Mouse (Mus musculus) liver, embryonic 14.5 days (tissue): ENCODE measurements around the gene Farp2. TPM values are rescaled to one million over a fixed set of nuclear protein-coding genes. Genes with fewer than 3 reads are reported as not detected.
A peak's percentile ranks its signal among the peaks of the same experiment; 100 is the strongest.
"Not testable (repeated sequence)": the region's sequence is repeated elsewhere in the genome, so short reads cannot be mapped to it uniquely, and the experiment has no call there.

Experiments used
- ATAC-seq: fragments of 200-750 bp; cut with Nextera tagmentation; 2 replicates; pipeline ENCODE4 v1.8.0; 2017; ENCODE audit warnings: moderate number of reproducible peaks, mild to moderate bottlenecking, moderate library complexity; ENCODE audit not compliant: insufficient read depth
- DNase-seq, 3 experiments: peaks; one replicate each; pipeline ENCODE4 v3.0.0-alpha.2; 2012 to 2013; ENCODE audit warnings: low read depth in 3 of 3, low spot score in 3 of 3
- H3K27ac ChIP-seq: fragments of 300-500 bp; sonication (generic); 2 replicates; pipeline ENCODE4 v1.5.1; 2014; ENCODE audit warnings: moderate library complexity, mild to moderate bottlenecking, control low read depth, inconsistent platforms
- H3K27me3 ChIP-seq: fragments of 300-500 bp; sonication (generic); 2 replicates; pipeline ENCODE4 v1.6.1; 2014; ENCODE audit warnings: mild to moderate bottlenecking, low read length, moderate library complexity; ENCODE audit not compliant: control insufficient read depth, insufficient read depth
- H3K36me3 ChIP-seq: fragments of 300-500 bp; sonication (generic); replicated peaks from 2 replicates; pipeline ENCODE4 v1.6.1; 2014; ENCODE audit warnings: low read depth; ENCODE audit not compliant: control insufficient read depth, insufficient read depth
- H3K4me1 ChIP-seq, 2 experiments: fragments of 200-500 bp in 1 of 2; fragments of 300-500 bp in 1 of 2; sonication (generic) in 1 of 2; replicated peaks; 2 replicates each; pipeline ENCODE4 v1.6.1; 2012 to 2014; ENCODE audit warnings: antibody characterized with exemption in 1 of 2, inconsistent platforms in 1 of 2, low read length in 1 of 2; ENCODE audit not compliant: control insufficient read depth in 2 of 2, insufficient read depth in 2 of 2
- H3K4me2 ChIP-seq: fragments of 300-500 bp; sonication (generic); 2 replicates; pipeline ENCODE4 v1.6.1; 2014; ENCODE audit warnings: low read depth, mild to moderate bottlenecking, control low read depth, moderate library complexity
- H3K4me3 ChIP-seq, 2 experiments: fragments of 200-500 bp in 1 of 2; fragments of 300-500 bp in 1 of 2; sonication (generic) in 1 of 2; 2 replicates each; pipeline ENCODE4 v1.5.1; 2012 to 2014; ENCODE audit warnings: low read depth in 2 of 2, low read length in 2 of 2, mild to moderate bottlenecking in 2 of 2, control low read depth in 1 of 2, inconsistent platforms in 1 of 2, moderate library complexity in 1 of 2; ENCODE audit not compliant: insufficient read depth in 1 of 2
- H3K9ac ChIP-seq: fragments of 300-500 bp; sonication (generic); replicated peaks from 2 replicates; pipeline ENCODE4 v1.6.1; 2014; ENCODE audit warnings: mild to moderate bottlenecking, control low read depth, moderate library complexity
- H3K9me3 ChIP-seq: fragments of 300-500 bp; sonication (generic); 2 replicates; pipeline ENCODE4 v1.6.1; 2016; ENCODE audit warnings: low read length, mixed read lengths; ENCODE audit not compliant: control insufficient read depth
- CTCF ChIP-seq: IDR thresholded peaks from 2 replicates; pipeline ENCODE4 v1.5.1; 2016; ENCODE audit warnings: antibody characterized with exemption, low read depth, control low read depth
- EP300 ChIP-seq: IDR thresholded peaks from 2 replicates; pipeline ENCODE4 v1.6.1; 2016; ENCODE audit warnings: antibody characterized with exemption, low read depth
- WGBS: fragments of 180-500 bp; shearing (Covaris S2); extraction: QIAGEN DNeasy Blood & Tissue Kit; methylation state at CpG from one replicate; pipeline ENCODE4 v1.1.7; 2014; ENCODE audit not compliant: insufficient replicate concordance; 5-methylcytosine and 5-hydroxymethylcytosine counted together
- polyA plus RNA-seq, 2 experiments: library from polyadenylated mRNA; depleted of rRNA in 1 of 2; stranded (reverse) in 1 of 2; unstranded in 1 of 2; fragments of >200 nt; fragmentation: Nextera tagmentation in 1 of 2; extraction: Ambion mirVana in 1 of 2; gene quantifications; 2 replicates each; pipeline versions ENCODE4 v1.2.1 to v1.2.3; 2012 to 2014

The Farp2 gene
- polyA plus RNA-seq, 2 experiments = 0.61 to 1.2 TPM

DNA sequence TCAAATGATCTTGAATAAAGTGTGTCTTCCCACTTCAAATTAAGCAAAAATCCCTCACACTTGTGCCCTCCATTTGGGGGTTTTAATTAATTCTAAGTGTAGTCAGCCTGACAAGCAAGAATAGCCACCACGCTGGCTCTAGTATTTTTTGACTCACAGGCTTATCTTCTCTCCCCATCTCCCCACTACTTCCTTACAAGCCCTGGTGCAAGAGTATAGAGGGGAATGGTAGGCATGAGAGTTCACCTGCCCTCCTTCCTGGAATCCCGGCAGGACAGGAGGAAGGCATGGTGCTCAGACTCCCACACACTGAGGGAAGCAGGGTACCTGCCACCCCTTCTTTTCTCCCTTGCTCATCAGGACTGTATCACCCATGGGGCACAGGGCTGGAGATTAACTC is 142.4 kb downstream of the Farp2 start:
- Histone ChIP-seq H3K4me2 (no peak overlapping the region), H3K9me3 (no peaks in the 10 kb centered on the region), H3K4me1 (0 out of 4 replicates have a peak, but pooled peaks cover 0 to 2% of the 10 kb centered on the region in 2 experiments), H3K27ac (no peak overlapping the region), H3K36me3 (no peaks in the 10 kb centered on the region), H3K4me3 (no peak overlapping the region), H3K27me3 (no peaks in the 10 kb centered on the region), H3K9ac (no peak overlapping the region)
- 7% methylated on average over 2 of the region's 2 CpGs for WGBS
- TF ChIP-seq CTCF (no peak), EP300 (no peak)
- no peak for DNase-seq
- no peak for ATAC-seq

DNA sequence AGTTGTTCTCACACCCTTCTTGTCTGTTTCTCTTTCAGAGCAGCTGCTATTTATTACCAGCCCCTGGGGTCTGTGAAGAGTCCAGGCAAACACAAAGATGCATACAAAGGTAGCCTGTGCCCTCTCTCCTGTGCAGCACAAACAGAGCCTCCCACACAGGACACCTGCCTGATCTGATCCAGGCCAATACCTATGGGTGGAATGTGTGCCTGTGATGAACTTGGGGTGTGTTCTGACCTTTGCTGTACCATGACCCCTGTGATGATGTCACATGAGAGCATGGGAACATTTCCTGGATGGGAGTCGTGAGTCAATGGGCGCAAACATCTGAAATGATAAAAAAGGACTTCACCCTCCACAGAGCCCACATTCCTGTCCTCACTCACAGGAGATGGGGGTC is 142.9 kb downstream of the Farp2 start:
- peak; percentile 59; the same call in 1 of the 2 replicates for ATAC-seq
- 48% methylated on average over 2 of the region's 2 CpGs for WGBS

DNA sequence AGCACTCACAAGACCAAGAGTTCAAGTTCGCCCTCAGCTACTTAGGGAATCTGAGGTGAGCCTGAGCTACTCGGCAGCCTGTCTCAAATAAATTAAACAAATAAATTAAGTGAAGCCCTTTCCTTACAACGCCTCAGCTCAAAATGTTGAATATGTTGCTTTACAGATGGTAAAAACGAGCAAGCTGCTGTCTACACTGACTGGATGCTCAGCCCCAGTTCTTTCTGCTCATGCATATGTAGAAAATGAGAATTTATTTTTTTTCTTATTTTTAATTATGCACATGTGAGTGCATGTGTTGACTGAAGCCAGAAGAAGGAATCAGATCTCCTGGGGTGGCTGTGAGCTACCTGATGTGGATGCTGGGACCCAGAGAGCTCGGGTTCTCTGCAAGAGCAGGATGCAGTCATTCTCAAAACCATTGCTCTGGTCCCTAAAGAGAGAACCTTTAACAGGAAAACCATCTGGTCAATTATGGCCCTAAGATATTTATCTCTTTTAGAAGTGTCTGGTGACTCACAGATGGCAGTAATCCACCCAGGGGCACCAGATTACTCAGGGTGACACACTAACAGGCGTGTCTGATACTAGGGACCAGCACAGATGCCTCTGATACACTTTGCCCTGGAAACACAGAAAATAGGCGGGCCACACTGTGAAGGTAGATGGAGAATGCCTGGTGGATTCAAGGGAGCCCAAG is 144.6 kb downstream of the Farp2 start:
- Histone ChIP-seq H3K27ac (no peak overlapping the region), H3K4me2 (no peak overlapping the region), H3K27me3 (no peaks in the 10 kb centered on the region), H3K4me3 (no peak overlapping the region), H3K9me3 (no peaks in the 10 kb centered on the region), H3K9ac (no peak overlapping the region), H3K36me3 (no peaks in the 10 kb centered on the region), H3K4me1 (no peaks in the 10 kb centered on the region)
- ATAC-seq = no peak
- DNase-seq = no peak
- WGBS = 46% methylated on average over 7 of the region's 7 CpGs
- no peak for TF ChIP-seq EP300
- TF ChIP-seq CTCF = no peak

More for the DNA sequence above, 142.9 kb downstream of the Farp2 start:
- Histone ChIP-seq H3K36me3 (no peaks in the 10 kb centered on the region), H3K27me3 (no peaks in the 10 kb centered on the region), H3K4me2 (no peak overlapping the region), H3K27ac (no peak overlapping the region), H3K9me3 (no peaks in the 10 kb centered on the region), H3K9ac (no peak overlapping the region), H3K4me1 (0 out of 4 replicates have a peak, but pooled peaks cover 0 to under 1% of the 10 kb centered on the region in 2 experiments), H3K4me3 (no peak overlapping the region)
- TF ChIP-seq EP300 (no peak), CTCF (no peak)
- DNase-seq = no peak

DNA sequence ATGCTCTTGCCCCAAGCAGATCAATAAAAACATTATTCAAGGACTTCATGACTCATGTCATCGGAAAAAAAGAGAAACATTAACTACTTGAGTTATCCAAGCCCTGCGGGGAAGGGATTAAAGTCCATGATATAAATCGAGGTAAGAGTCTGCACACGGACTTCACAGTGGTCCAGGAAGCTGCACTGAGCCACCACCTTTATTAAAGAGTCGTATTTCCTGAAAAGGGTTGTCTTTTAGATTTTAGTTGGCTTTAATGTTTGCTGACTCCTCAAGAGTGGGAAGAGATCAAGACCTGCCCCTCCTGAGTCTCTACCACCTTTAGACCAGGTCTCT is 145.1 kb downstream of the Farp2 start:
- ATAC-seq = no peak
- 61% methylated on average over 5 of the region's 5 CpGs for WGBS
- no peak overlapping the region for H3K27ac ChIP-seq

GRCm38 (mm10) chr1:93658559-93658958 is 146.7 kb downstream of the Farp2 start, which contains the start of gene Stk25:
Gene Stk25 (minus strand): TSS chr1:93658659.
- not testable (repeated sequence) for DNase-seq, H3K36me3 ChIP-seq, H3K4me2 ChIP-seq, H3K27ac ChIP-seq, ATAC-seq, H3K4me1 ChIP-seq, H3K4me3 ChIP-seq, H3K9ac ChIP-seq, H3K27me3 ChIP-seq, H3K9me3 ChIP-seq

More for the DNA sequence above, 145.1 kb downstream of the Farp2 start:
- Histone ChIP-seq H3K4me1 (no peaks in the 10 kb centered on the region), H3K27me3 (no peaks in the 10 kb centered on the region), H3K4me2 (no peak overlapping the region), H3K36me3 (no peaks in the 10 kb centered on the region), H3K4me3 (no peak overlapping the region), H3K9me3 (no peaks in the 10 kb centered on the region), H3K9ac (no peak overlapping the region)
- DNase-seq = no peak
- TF ChIP-seq EP300 (no peak), CTCF (no peak)
